Mouse (Mus musculus): ENCODE results near the gene Dspp.

Dspp gene

DNA sequence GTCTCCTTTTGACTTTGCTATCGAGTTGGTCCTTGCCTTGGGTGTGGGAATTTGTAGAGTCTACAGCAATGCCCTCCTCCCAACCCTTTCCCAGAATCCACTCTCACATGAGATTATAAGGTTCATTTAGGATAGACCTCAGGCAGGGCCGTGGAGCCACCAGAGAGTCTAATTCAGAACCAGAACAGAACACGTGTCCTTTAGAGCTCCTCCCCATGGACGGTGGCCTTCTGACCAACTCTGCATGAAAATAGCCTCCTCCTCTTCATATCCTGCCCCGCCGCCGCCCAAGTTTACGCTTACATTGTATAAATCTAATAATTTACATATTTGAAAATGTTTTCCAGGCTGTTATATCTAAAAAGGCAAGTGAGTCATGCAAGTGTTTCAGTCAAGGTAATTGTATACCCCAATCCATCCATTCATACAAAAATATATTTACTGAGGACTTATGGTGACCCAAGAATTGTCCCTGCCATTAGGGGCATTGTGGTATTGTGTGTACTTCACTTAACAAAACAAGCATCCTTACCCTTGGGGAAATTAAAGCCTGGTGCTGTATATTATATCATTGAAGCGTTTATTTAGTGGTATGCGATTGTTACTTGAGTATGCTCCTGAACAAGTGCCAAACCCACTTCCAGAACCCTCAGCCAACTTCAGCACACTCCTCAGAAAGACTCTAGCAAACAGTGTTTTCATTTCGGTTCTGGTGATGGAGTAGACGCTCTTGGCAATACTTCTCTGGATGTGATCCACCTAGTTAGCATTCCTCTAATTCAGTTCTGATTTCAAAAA is 30.8 kb downstream of the Dspp start:
- DNase-seq (ENCODE audit: low spot score in 2 of 2) = no peak

- DNase-seq (ENCODE audit: low spot score in 2 of 2) = no peak
These were observed 31.8 kb downstream of the Dspp start, which contains the start of gene Dmp1 for GRCm38 (mm10) chr5:104202351-104202750. Gene Dmp1 (plus strand): TSS chr5:104202613.

DNA sequence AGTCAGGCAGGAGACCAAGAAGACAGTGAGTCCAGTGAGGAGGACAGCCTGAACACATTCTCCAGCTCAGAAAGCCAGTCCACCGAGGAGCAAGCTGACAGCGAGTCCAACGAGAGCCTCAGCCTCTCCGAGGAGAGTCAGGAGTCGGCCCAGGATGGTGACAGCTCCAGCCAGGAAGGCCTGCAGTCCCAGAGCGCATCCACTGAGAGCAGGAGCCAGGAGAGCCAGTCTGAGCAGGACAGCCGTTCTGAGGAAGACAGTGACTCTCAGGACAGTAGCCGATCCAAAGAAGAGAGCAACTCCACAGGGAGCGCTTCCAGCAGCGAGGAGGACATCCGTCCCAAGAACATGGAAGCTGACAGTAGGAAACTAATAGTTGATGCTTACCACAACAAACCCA is 42.0 kb downstream of the Dspp start:
- no peak for DNase-seq (ENCODE audit: low spot score in 2 of 2)

- DNase-seq (ENCODE audit: low spot score in 2 of 2) = no peak
These were observed 48.4 kb downstream of the Dspp start for GRCm38 (mm10) chr5:104218926-104219325.

DNA sequence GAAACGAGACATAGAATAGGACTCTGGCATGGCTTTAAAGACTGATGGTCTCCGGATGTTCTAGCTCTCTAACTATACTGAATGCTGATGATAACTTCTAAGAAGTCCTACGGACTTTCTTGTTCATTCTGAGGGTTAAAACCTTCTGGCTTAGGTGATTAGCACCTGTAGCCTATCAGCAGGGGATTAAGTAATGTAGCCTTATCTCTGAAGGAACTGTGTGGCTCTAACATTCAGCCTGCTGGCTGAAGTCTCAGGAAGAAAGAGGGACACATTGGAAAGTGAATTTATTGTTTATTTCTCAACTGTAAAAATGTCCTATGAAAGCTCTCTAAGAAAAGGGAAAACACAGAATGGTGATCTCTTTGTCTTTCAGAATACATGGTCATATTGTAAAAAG is 53.8 kb downstream of the Dspp start:
- no peak for DNase-seq (ENCODE audit: low spot score in 2 of 2)

- DNase-seq (ENCODE audit: low spot score in 2 of 2) = no peak
These were observed 54.2 kb downstream of the Dspp start for GRCm38 (mm10) chr5:104224750-104225149.

DNA sequence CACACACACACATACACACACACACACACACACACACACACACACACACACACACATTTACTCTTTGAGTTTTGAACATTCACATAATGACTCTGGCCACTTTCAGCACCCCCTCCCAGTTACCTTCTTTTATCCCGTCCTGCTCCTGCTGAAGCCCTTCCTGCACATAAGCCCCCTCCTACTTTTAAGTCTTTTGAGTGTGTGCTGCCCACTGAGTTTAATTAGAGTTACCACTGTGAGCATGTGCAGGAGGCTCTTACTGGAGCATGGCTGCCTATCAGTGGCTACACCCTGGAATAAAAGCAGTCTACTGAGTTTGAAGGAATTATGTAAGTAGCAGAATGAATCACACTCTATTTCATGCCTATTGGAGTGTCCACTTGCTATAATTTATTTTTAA is 58.0 kb downstream of the Dspp start:
- no peak for DNase-seq (ENCODE audit: low spot score in 2 of 2)

All from spleen, postnatal 4 days (tissue).